Mouse (Mus musculus) forebrain, embryonic 13.5 days (tissue): Measurements from ENCODE around the gene Chil3. TPM values are rescaled to one million over a fixed set of nuclear protein-coding genes. Genes with fewer than 3 reads are reported as not detected.

ENCODE experiments used
- ATAC-seq: fragments of 200-750 bp; cut with Nextera tagmentation; 2 replicates; pipeline ENCODE4 v1.8.0; 2017
- H3K27ac ChIP-seq: fragments of 300-500 bp; sonication (generic); 2 replicates; pipeline ENCODE4 v1.5.1; 2015; ENCODE audit warnings: inconsistent platforms, mild to moderate bottlenecking, moderate library complexity
- H3K27me3 ChIP-seq: fragments of 300-500 bp; sonication (generic); 2 replicates; pipeline ENCODE4 v1.6.1; 2015; ENCODE audit warnings: mild to moderate bottlenecking, inconsistent platforms
- H3K36me3 ChIP-seq: fragments of 300-500 bp; sonication (generic); 2 replicates; pipeline ENCODE4 v1.6.1; 2015; ENCODE audit warnings: mild to moderate bottlenecking, inconsistent platforms; ENCODE audit not compliant: poor library complexity, severe bottlenecking
- H3K4me1 ChIP-seq: fragments of 300-500 bp; sonication (generic); 2 replicates; pipeline ENCODE4 v1.6.1; 2015; ENCODE audit warnings: inconsistent platforms
- H3K4me2 ChIP-seq: fragments of 300-500 bp; sonication (generic); 2 replicates; pipeline ENCODE4 v1.6.1; 2015; ENCODE audit warnings: inconsistent platforms, mild to moderate bottlenecking, moderate library complexity
- H3K4me3 ChIP-seq: fragments of 300-500 bp; sonication (generic); 2 replicates; pipeline ENCODE4 v1.5.1; 2015; ENCODE audit warnings: mild to moderate bottlenecking, inconsistent platforms
- H3K9ac ChIP-seq: fragments of 300-500 bp; sonication (generic); 2 replicates; pipeline ENCODE4 v1.6.1; 2015; ENCODE audit warnings: mild to moderate bottlenecking, inconsistent platforms
- H3K9me3 ChIP-seq: fragments of 300-500 bp; sonication (generic); replicated peaks from 2 replicates; pipeline ENCODE4 v1.6.1; 2016; ENCODE audit warnings: inconsistent platforms
- WGBS: fragments of 180-500 bp; shearing (Covaris S2); methylation state at CpG from one replicate; pipeline ENCODE4 v1.1.7; 2015; 5-methylcytosine and 5-hydroxymethylcytosine counted together
- polyA plus RNA-seq: library from polyadenylated mRNA; unstranded; fragments of >200 nt; fragmentation: Nextera tagmentation; extraction: Ambion mirVana; gene quantifications from 2 replicates; pipeline ENCODE4 v1.2.1, GENCODE M21; 2015

The Chil3 gene
- polyA plus RNA-seq, 1 experiment from 2014 or later = not detected

- WGBS = 93% methylated on average over 10 of the region's 10 CpGs
- Histone ChIP-seq H3K9me3 (no peaks in the 10 kb centered on the region), H3K36me3 (no peaks in the 10 kb centered on the region), H3K4me2 (no peak overlapping the region), H3K27ac (no peak overlapping the region), H3K4me1 (no peaks in the 10 kb centered on the region), H3K9ac (no peak overlapping the region), H3K4me3 (no peak overlapping the region), H3K27me3 (no peaks in the 10 kb centered on the region)
- no peak for ATAC-seq
Measured at GRCm38 (mm10) chr3:106144081-106144480, 23.3 kb downstream of the Chil3 start.

- Histone ChIP-seq H3K4me3 (no peak overlapping the region), H3K4me2 (no peak overlapping the region), H3K9ac (no peak overlapping the region), H3K9me3 (no peaks in the 10 kb centered on the region), H3K36me3 (no peaks in the 10 kb centered on the region), H3K27me3 (no peaks in the 10 kb centered on the region), H3K4me1 (no peaks in the 10 kb centered on the region), H3K27ac (no peak overlapping the region)
- 71% methylated on average over 5 of the region's 5 CpGs for WGBS
- peak; percentile 96 for ATAC-seq
Measured at GRCm38 (mm10) chr3:106131690-106132089, 35.7 kb downstream of the Chil3 start.

- WGBS = 78% methylated on average over 4 of the region's 4 CpGs
- H3K4me1 ChIP-seq = no peaks in the 10 kb centered on the region
- no peaks in the 10 kb centered on the region for H3K36me3 ChIP-seq
- no peak for ATAC-seq
- H3K27ac ChIP-seq = no peak overlapping the region
- H3K4me3 ChIP-seq = no peak overlapping the region
- H3K9ac ChIP-seq = no peak overlapping the region
- H3K4me2 ChIP-seq = no peak overlapping the region
- H3K9me3 ChIP-seq = no peaks in the 10 kb centered on the region
- H3K27me3 ChIP-seq = no peaks in the 10 kb centered on the region
Measured at GRCm38 (mm10) chr3:106128807-106129493, 38.4 kb downstream of the Chil3 start.

DNA sequence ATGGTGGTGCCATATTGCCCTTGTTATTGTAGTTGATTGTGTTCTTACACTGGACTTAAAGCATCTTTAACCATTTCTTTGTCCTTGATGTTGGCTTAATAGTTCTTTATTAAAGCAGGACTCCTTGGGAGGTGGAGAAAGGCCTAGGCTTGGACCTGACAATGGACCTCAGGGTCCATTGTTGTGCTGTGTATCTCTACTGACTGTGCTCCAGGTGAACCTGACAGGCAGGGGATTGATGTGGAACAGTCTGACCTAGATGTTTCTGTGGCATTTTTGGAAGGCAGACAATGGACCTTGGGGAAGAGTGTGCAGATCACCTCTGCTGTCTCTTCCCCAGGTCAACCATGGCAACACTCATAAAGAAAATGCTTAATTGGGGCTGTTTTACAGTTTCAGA, 40.4 kb downstream of the Chil3 start:
- no peak overlapping the region for H3K4me2 ChIP-seq
- H3K9ac ChIP-seq = no peak overlapping the region
- no peak for ATAC-seq
- no peaks in the 10 kb centered on the region; the same call in 1 of the 2 replicates for H3K9me3 ChIP-seq
- no peaks in the 10 kb centered on the region for H3K36me3 ChIP-seq
- no peak overlapping the region for H3K4me3 ChIP-seq
- H3K27me3 ChIP-seq = no peaks in the 10 kb centered on the region
- no peak overlapping the region for H3K27ac ChIP-seq
- H3K4me1 ChIP-seq = no peaks in the 10 kb centered on the region

- Histone ChIP-seq H3K27ac (no peak within 1 kb of the TSS), H3K9me3 (no peaks in the 10 kb centered on the region), H3K27me3 (no peaks in the 10 kb centered on the region), H3K9ac (no peak within 1 kb of the TSS), H3K4me3 (no peak within 1 kb of the TSS), H3K4me1 (no peaks in the 10 kb centered on the region), H3K36me3 (no peaks in the 10 kb centered on the region), H3K4me2 (no peak within 1 kb of the TSS)
- ATAC-seq = no peak
- WGBS = 88% methylated on average over 3 of the region's 3 CpGs
Measured at GRCm38 (mm10) chr3:106112929-106113328, 54.4 kb downstream of the Chil3 start, which contains the start of gene Chia1. TSS of gene Chia1 (plus strand) at chr3:106113229.

Other genes with a start within 250 kb of the Chil3 start
- gene I830077J02Rik, start 234.9 kb downstream of the Chil3 start, polyA plus RNA-seq = 0.21 and 0.28 TPM in 2 replicates
- gene Wdr77, start 208.2 kb downstream of the Chil3 start, polyA plus RNA-seq = 113 and 122 TPM in 2 replicates
- 528 and 564 TPM in 2 replicates for gene Atp5f1, start 207.5 kb downstream of the Chil3 start, polyA plus RNA-seq
- 3.0 and 3.6 TPM in 2 replicates for gene Ovgp1, start 193.9 kb downstream of the Chil3 start, polyA plus RNA-seq
- 4.0 and 5.3 TPM in 2 replicates for gene Pifo, start 152.9 kb downstream of the Chil3 start, polyA plus RNA-seq
- not detected in 2 replicates for gene Chil5, start 134.8 kb downstream of the Chil3 start, polyA plus RNA-seq
- gene Chia1, start 54.3 kb downstream of the Chil3 start, polyA plus RNA-seq = 0.28 and 0.68 TPM in 2 replicates
- not detected in 2 replicates for gene Chil4, start 51.9 kb upstream of the Chil3 start, polyA plus RNA-seq
- gene Chil6, start 238.6 kb upstream of the Chil3 start, polyA plus RNA-seq = not detected in 2 replicates